Mouse (Mus musculus) liver, postnatal 0 days (tissue): ENCODE data around the gene Rbfox3.

Source experiments
- CTCF ChIP-seq: sonication (generic); IDR thresholded peaks from 2 replicates; pipeline ENCODE4 v1.5.1; 2016; ENCODE audit warnings: antibody characterized with exemption, low read depth
- EP300 ChIP-seq: IDR thresholded peaks from 2 replicates; pipeline ENCODE4 v1.6.1; 2016; ENCODE audit warnings: antibody characterized with exemption, low read depth, mild to moderate bottlenecking

DNA sequence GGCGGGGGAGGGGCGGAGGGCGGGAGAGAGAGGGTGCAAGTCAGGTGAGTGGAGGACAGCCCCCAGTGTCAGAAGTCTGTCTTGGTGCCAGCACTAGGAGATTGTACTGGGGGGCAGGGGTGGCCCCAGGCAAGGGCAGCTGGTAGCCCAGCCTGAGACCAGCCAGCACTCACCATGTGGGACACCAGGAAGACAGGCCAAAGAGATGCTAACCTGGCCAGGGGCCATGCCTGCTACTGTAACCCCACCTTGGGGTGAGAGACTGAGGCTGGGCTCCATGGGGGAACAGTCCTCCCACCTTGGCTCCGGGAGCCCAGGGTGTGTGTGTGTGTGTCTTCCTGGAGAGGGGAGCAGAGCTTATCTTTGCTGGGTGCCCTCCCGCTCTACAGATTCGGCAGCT is 408.4 kb downstream of the Rbfox3 start:
- no peak for TF ChIP-seq CTCF
- TF ChIP-seq EP300 = no peak
